Comparison of ENCODE assay signal across 8 mouse cellular contexts in the genomic region with DNA sequence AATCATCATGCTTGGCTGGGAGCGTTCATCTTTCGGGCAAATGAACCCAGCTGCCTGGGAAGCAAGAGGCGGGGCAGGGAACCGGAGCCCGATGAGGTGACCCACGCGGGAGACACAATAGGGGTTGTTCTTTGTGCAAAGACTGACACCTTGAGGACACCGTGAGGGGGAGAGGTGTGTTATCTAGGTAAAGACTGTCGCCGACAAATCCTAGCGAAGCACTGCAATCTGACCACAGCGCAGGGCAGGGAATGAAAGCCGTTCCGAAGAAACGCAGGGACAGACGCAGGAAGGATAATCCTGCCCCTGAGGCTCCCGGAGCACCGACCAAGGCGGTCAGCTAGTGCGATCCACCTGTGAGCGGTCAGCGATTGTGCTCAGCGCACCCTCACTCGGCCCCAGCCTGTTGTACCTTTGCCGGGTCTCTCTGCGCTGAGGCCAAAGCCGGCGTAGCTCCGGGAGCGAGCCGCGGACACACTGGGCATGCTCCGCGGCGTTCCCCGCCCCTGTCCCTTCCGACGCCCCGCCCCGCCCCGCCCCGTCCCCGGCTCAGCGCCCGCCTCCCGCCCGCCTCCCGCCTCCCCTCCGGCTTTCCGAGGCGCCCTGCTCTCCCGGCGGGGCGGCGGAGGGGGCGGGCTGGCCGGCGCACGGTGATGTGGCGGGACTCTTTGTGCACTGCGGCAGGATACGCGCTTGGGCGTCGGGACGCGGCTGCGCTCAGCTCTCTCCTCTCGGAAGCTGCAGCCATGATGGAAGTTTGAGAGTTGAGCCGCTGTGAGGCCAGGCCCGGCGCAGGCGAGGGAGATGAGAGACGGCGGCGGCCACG. TPM values are rescaled to one million over a fixed set of nuclear protein-coding genes. Genes with fewer than 3 reads are reported as not detected.
DNase-seq lines count a peak whose midpoint lies in the region; ATAC-seq and TF ChIP-seq lines count a peak whose summit lies in the region.

Gene Pten (plus strand): TSS at position 598 of the 826 bp plus-strand sequence.

- TF ChIP-seq CTCF in small intestine, adult 2 months (IDR thresholded peaks at IDR 0.05; ENCODE audit: extremely low read depth, insufficient read length, insufficient replicate concordance, low read depth, low read length) = no peak; the same call in 1 of the 2 replicates

- peak within 1 kb of the TSS; percentile 88 for H3K4me2 ChIP-seq in embryonic facial prominence, embryonic 12.5 days (replicated peaks)
- peak within 1 kb of the TSS; percentile 83 for H3K4me2 ChIP-seq in limb, embryonic 11.5 days (ENCODE audit: low read depth, severe bottlenecking)
- peak within 1 kb of the TSS; percentile 92 for H3K4me2 ChIP-seq in midbrain, embryonic 13.5 days (replicated peaks)

- H3K27me3 ChIP-seq in embryonic facial prominence, embryonic 12.5 days = peaks cover 16% of the 10 kb centered on the region
- 0 out of 2 replicates have a peak, but pooled peaks cover 2% of the 10 kb centered on the region for H3K27me3 ChIP-seq in limb, embryonic 11.5 days (ENCODE audit: control insufficient read depth, insufficient read depth, low read length)
- H3K27me3 ChIP-seq in midbrain, embryonic 13.5 days = peaks cover 7% of the 10 kb centered on the region
- no peaks in the 10 kb centered on the region for H3K27me3 ChIP-seq in small intestine, adult 2 months (ENCODE audit: control insufficient read depth, insufficient read depth, low read length)

- H3K9me3 ChIP-seq in embryonic facial prominence, embryonic 12.5 days = no peaks in the 10 kb centered on the region
- H3K9me3 ChIP-seq in limb, embryonic 11.5 days (ENCODE audit: control insufficient read depth, low read length) = no peaks in the 10 kb centered on the region
- H3K9me3 ChIP-seq in midbrain, embryonic 13.5 days = no peaks in the 10 kb centered on the region

- WGBS in embryonic facial prominence, embryonic 12.5 days = under 1% methylated on average over 76 of the region's 77 CpGs
- under 1% methylated on average over 61 of the region's 77 CpGs for WGBS in limb, embryonic 11.5 days
- WGBS in midbrain, embryonic 13.5 days = under 1% methylated on average over 73 of the region's 77 CpGs
- under 1% methylated on average over 76 of the region's 77 CpGs for WGBS in small intestine, adult 2 months

- peak within 1 kb of the TSS; percentile 100 for H3K27ac ChIP-seq in embryonic facial prominence, embryonic 12.5 days
- peak within 1 kb of the TSS; percentile 98 for H3K27ac ChIP-seq in limb, embryonic 11.5 days (replicated peaks; ENCODE audit: low read depth, low read length)
- H3K27ac ChIP-seq in midbrain, embryonic 13.5 days = peak within 1 kb of the TSS; percentile 99
- H3K27ac ChIP-seq in small intestine, adult 2 months (ENCODE audit: insufficient read depth, low read depth, low read length) = peak within 1 kb of the TSS; percentile 94

- peak; percentile 89 for DNase-seq in 3T3-L1 (ENCODE audit: low read depth, low spot score)
- DNase-seq in adrenal gland, postnatal 36 days = peak; percentile 98
- DNase-seq in heart, adult 11 months = peak; percentile 99
- peak; percentile 98 for DNase-seq in kidney, adult 18-20 months
- DNase-seq in limb, embryonic 11.5 days (ENCODE audit: low spot score) = peak; percentile 98

- H3K4me1 ChIP-seq in embryonic facial prominence, embryonic 12.5 days = peaks cover 11% of the 10 kb centered on the region
- H3K4me1 ChIP-seq in limb, embryonic 11.5 days (ENCODE audit: control insufficient read depth, insufficient read depth, low read length) = peaks cover 12% of the 10 kb centered on the region; the same call in 1 of the 2 replicates
- H3K4me1 ChIP-seq in midbrain, embryonic 13.5 days (replicated peaks) = peaks cover 37% of the 10 kb centered on the region
- H3K4me1 ChIP-seq in small intestine, adult 2 months (ENCODE audit: control insufficient read depth, insufficient read depth, insufficient read length, low read length) = no peaks in the 10 kb centered on the region

- peak within 1 kb of the TSS; percentile 99 for H3K9ac ChIP-seq in embryonic facial prominence, embryonic 12.5 days
- H3K9ac ChIP-seq in limb, embryonic 11.5 days (ENCODE audit: low read length) = peak within 1 kb of the TSS; percentile 96
- H3K9ac ChIP-seq in midbrain, embryonic 13.5 days (replicated peaks) = peak within 1 kb of the TSS; percentile 99

- peak; percentile 92 for ATAC-seq in embryonic facial prominence, embryonic 12.5 days (ENCODE audit: insufficient number of reproducible peaks, insufficient read depth, low FRiP score, low TSS enrichment)
- peak; percentile 89 for ATAC-seq in limb, embryonic 11.5 days (ENCODE audit: insufficient number of reproducible peaks, low FRiP score, low TSS enrichment, low read depth)
- ATAC-seq in midbrain, embryonic 13.5 days = peak; percentile 90

- TF ChIP-seq POLR2A in small intestine, adult 2 months (IDR thresholded peaks at IDR 0.05; ENCODE audit: low read depth, low read length) = peak; percentile 77

- H3K4me3 ChIP-seq in embryonic facial prominence, embryonic 12.5 days = peak within 1 kb of the TSS; percentile 97
- peak within 1 kb of the TSS; percentile 97 for H3K4me3 ChIP-seq in limb, embryonic 11.5 days (ENCODE audit: low read depth, low read length)
- H3K4me3 ChIP-seq in midbrain, embryonic 13.5 days (replicated peaks) = peak within 1 kb of the TSS; percentile 98
- H3K4me3 ChIP-seq in small intestine, adult 2 months (ENCODE audit: low read depth, low read length) = peak within 1 kb of the TSS; percentile 89

- H3K36me3 ChIP-seq in embryonic facial prominence, embryonic 12.5 days = no peaks in the 10 kb centered on the region
- no peaks in the 10 kb centered on the region for H3K36me3 ChIP-seq in limb, embryonic 11.5 days (ENCODE audit: control insufficient read depth, insufficient read depth, low read length)
- no peaks in the 10 kb centered on the region for H3K36me3 ChIP-seq in midbrain, embryonic 13.5 days
- H3K36me3 ChIP-seq in small intestine, adult 2 months (ENCODE audit: control insufficient read depth, insufficient read depth, low read length) = 0 out of 2 replicates have a peak, but pooled peaks cover 1% of the 10 kb centered on the region

RNA-seq across cellular contexts. Expression of gene Pten, which starts in this region (rescaled TPM):
- total RNA-seq in adrenal gland, postnatal 36 days (2021) = 10 to 100 TPM; 73.4 to 83.9 TPM
- polyA plus RNA-seq in embryonic facial prominence, embryonic 12.5 days (2016; fragmentation: Nextera tagmentation; extraction: Ambion mirVana) = 12.6 and 13.1 TPM in 2 replicates
- polyA plus RNA-seq in limb, embryonic 11.5 days (2014; fragmentation: Nextera tagmentation; extraction: Ambion mirVana) = 6.9 and 7.8 TPM in 2 replicates
- polyA plus RNA-seq in midbrain, embryonic 13.5 days (2015; fragmentation: Nextera tagmentation; extraction: Ambion mirVana) = 11.1 and 11.7 TPM in 2 replicates
- 9.9 and 17.7 TPM in 2 replicates for polyA plus RNA-seq in small intestine, adult 2 months (2012; rRNA removed)

Comparison
In these comparisons a context has a peak if more than half of its experiments do, and no peak if none do; other contexts are left out.
1. Peak in every context shown above with its lines: DNase-seq, ATAC-seq, H3K4me3 ChIP-seq and H3K27ac ChIP-seq.